Mouse (Mus musculus): Measurements from ENCODE around the gene Klf1.

DNA sequence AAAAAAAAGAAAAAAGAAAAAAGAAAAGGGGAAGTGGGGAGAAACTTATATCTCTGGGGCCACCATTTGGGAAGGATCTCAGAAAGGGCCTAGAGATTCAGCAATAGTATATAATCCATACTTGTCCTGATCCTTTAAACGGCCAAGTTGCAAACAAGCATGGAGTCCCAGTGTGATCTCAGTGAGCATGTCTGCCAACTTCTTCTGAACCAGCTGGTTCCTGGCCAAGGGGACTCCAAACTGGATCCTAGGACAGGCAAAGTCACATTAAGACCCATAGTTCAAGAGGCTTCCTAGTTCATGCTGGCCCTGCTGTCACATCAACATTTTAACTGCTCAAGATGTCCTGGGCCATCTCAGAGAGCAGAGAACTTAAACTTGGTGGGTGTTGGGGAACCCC, 12.6 kb upstream of the Klf1 start:
- no peak for TF ChIP-seq CTCF (IDR thresholded peaks at IDR 0.05; ENCODE audit: low read depth)
- no peak for TF ChIP-seq EP300 (optimal IDR thresholded peaks at IDR 0.05)

Measured in stomach, postnatal 0 days (tissue).